Mouse (Mus musculus) heart, adult 2 months (tissue): Measurements from ENCODE around the gene Tmppe.

Experiments used
- CTCF ChIP-seq: fragments of 200-600 bp; IDR thresholded peaks from 2 replicates; pipeline ENCODE4 v1.8.1; 2022; ENCODE audit warnings: antibody characterized with exemption, mild to moderate bottlenecking, moderate library complexity
- EP300 ChIP-seq: fragments of 200-500 bp; IDR thresholded peaks from 2 replicates; pipeline ENCODE4 v1.6.1; 2011; ENCODE audit warnings: low read depth, low read length, control low read depth; ENCODE audit not compliant: insufficient read depth
- POLR2A ChIP-seq: fragments of 200-500 bp; IDR thresholded peaks from 2 replicates; pipeline ENCODE4 v1.6.1; 2011; ENCODE audit warnings: mild to moderate bottlenecking, low read depth, low read length, control low read depth; ENCODE audit not compliant: insufficient read depth

DNA sequence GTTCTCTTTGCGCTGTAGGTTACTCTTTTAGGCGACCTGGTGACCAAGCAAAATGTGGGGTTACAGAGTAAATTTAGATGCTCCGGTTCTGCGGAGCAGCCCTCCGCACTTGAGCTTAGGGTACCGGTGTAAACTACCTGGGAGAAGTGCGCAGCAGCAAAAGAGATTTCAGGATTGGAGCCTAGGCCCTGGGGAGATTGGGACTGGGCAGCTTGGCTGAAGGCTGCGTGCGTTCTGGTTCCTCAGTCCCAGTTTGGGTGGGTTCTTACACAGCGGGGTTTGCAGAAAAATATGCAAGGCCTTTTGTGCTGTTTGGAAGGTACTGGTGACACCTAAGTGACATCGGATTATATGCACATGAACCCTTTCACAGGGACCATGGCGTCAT is 32.4 kb upstream of the Tmppe start:
- TF ChIP-seq POLR2A (no peak), CTCF (no peak), EP300 (no peak)
